8 mouse cellular contexts compared by ENCODE assay signal in the genomic region with DNA sequence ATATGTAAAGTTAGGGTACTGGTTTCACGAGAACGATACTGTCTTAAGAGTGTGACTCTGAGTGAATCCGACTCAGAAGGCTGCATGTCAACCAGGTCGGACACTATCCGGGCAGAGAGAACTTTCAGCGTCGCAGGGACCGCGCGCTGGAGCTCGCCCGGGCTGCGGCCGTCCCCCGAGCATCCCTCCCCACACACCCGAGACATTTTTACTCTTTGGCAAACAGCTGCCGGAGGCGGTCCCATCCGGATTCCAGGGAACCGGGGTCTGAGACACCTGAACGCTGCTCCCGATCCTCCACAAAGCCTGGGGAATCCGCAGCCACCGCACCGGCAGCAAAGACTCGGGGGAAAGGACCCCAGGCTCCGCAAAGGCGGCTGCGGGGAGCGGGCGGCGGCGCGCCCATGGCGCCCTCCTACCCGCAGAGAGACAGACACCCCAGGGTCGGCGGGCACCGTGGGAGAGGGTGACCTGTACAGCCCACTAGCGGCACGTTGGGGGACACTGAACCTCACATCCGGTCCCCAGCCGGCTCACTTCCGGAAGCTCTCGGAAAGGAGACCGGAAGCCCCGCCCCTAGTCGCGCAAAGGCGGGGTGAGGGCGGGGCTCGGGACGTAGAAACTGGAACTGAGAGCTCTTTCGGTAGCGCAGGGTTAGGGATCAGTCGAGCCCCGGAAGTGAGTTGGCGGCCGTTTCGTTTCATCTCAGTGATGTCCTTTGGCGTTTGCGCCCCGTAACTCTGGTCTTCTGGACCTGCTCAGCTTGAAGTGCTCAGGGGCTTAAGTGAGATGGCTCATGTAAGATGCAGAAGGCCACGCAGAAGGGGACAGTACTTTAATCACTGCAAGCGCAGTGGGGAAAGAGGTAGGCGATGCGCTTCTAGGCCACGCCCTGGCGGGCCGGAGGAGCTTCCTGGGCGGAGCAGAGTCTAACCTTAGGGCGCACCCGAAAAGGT. TPM values are rescaled to one million over a fixed set of nuclear protein-coding genes. Genes with fewer than 3 reads are reported as not detected.
DNase-seq lines count a peak whose midpoint lies in the region; ATAC-seq lines count a peak whose summit lies in the region.

A gene (minus strand): TSS at position 535 of the 956 bp plus-strand sequence.

- peak; percentile 97 to 99 for DNase-seq in adrenal gland, adult (ENCODE audit: inconsistent age in 2 of 2, low spot score in 1 of 2)
- peak; percentile 98 for DNase-seq in embryo, embryonic 10.5 days (ENCODE audit: low spot score)
- DNase-seq in gastrocnemius, postnatal 14 days = peak; percentile 95
- peak; percentile 94 to 96 for DNase-seq in left cerebral cortex, postnatal 10 days (ENCODE audit: extremely low spot score in 1 of 2, low spot score in 2 of 2)
- peak; percentile 97 for DNase-seq in right cerebral cortex, postnatal 25 days
- DNase-seq in urinary bladder, postnatal 4 days (ENCODE audit: low spot score in 2 of 2) = peak; percentile 94

- intact Hi-C loops in gastrocnemius, postnatal 14 days (cut with DNase I; ENCODE audit: low total_unique reads) = no loop called here
- intact Hi-C loops in left cerebral cortex, postnatal 10 days (cut with DNase I) = no loop called here

- peak; percentile 96 for ATAC-seq in inflammation-experienced regulatory T-cells, adult 6 months
- peak; percentile 99 for ATAC-seq in megakaryocyte-erythroid progenitor cell, adult 5-6 weeks (replicated peaks; ENCODE audit: low FRiP score, low TSS enrichment, poor library complexity, severe bottlenecking)

RNA-seq across cellular contexts. Expression of the gene that starts here (rescaled TPM):
- 10 to 100 TPM; 40.7 to 45.0 TPM for total RNA-seq in gastrocnemius, postnatal 14 days (2021)
- 10 to 100 TPM; 10.1 to 18.5 (median 14.4) TPM for polyA plus RNA-seq in inflammation-experienced regulatory T-cells, adult 6 months (2017; shearing (Covaris generic))
- 10 to 100 TPM; 28.5 to 28.8 TPM for total RNA-seq in left cerebral cortex, postnatal 10 days (2021)
- total RNA-seq in megakaryocyte-erythroid progenitor cell, adult 5-6 weeks (2014; fragmentation: Nextera tagmentation) = 22.1 and 23.3 TPM in 2 replicates
- total RNA-seq in megakaryocyte-erythroid progenitor cell, adult 5-6 weeks (2017) = 32.0 and 33.0 TPM in 2 replicates

Comparison
In these comparisons a context has a peak if more than half of its experiments do, and no peak if none do; other contexts are left out.
1. Peak in every context shown above with its lines: DNase-seq and ATAC-seq.